Mouse (Mus musculus): ENCODE data around the gene Apold1.

GRCm38 (mm10) chr6:135023379-135023778 lies 41.9 kb downstream of the Apold1 start:
- TF ChIP-seq CTCF (IDR thresholded peaks at IDR 0.05; ENCODE audit: insufficient read depth, low read depth, low read length) (no peak), POLR2A (IDR thresholded peaks at IDR 0.05; ENCODE audit: insufficient read depth, low read depth, low read length) (no peak)
